Mouse (Mus musculus) CH12.LX (cell line): ENCODE results near the gene Capns1.

Source experiments
- CTCF ChIP-seq, 2 experiments: IDR thresholded peaks in 1 of 2; conservative IDR thresholded peaks in 1 of 2; 2 replicates each; pipeline ENCODE4 v1.5.1; 2011 to 2012; ENCODE audit warnings: low read depth in 2 of 2, low read length in 2 of 2, improper control_type of control experiment in 1 of 2, inconsistent platforms in 1 of 2, mild to moderate bottlenecking in 1 of 2, moderate library complexity in 1 of 2
- KAT2A ChIP-seq: IDR thresholded peaks from 2 replicates; pipeline ENCODE4 v1.6.1; 2012; ENCODE audit warnings: low read length, improper control_type of control experiment, inconsistent platforms; ENCODE audit not compliant: insufficient replicate concordance
- TCF12 ChIP-seq: IDR thresholded peaks from 2 replicates; pipeline ENCODE4 v1.6.1; 2014; ENCODE audit warnings: low read depth, mild to moderate bottlenecking, inconsistent platforms, low read length, improper control_type of control experiment
- ZMIZ1 ChIP-seq: IDR thresholded peaks from 2 replicates; pipeline ENCODE4 v1.6.1; 2012; ENCODE audit warnings: low read depth, mild to moderate bottlenecking, inconsistent platforms, low read length, improper control_type of control experiment

GRCm38 (mm10) chr7:30219293-30220007, 20.8 kb upstream of the Capns1 start:
- TF ChIP-seq TCF12 (no peak), KAT2A (no peak), ZMIZ1 (no peak), CTCF (conservative IDR thresholded peaks at IDR 0.05 in 1 of 2, IDR thresholded peaks at IDR 0.05 in 1 of 2; ENCODE audit: low read depth in 2 of 2, low read length in 2 of 2) (no peak)
